Mouse (Mus musculus) urinary bladder, adult 18-20 months (tissue): ENCODE measurements around the gene Gm8159.
"Not testable (repeated sequence)": the region's sequence is repeated elsewhere in the genome, so short reads cannot be mapped to it uniquely, and the experiment has no call there.

Experiments
- DNase-seq, 2 experiments: peaks; one replicate each; pipeline ENCODE4 v3.0.0; 2022; ENCODE audit warnings: low spot score in 2 of 2, mixed read lengths in 2 of 2

Gene Gm8159

GRCm38 (mm10) chr14:4632052-4632451 is at the start of gene Gm8159:
Gene Gm8159 (plus strand): TSS chr14:4632352.
- not testable (repeated sequence) for DNase-seq

- DNase-seq: peak in 1 of 2 experiments; percentile 6
These were observed 17.2 kb downstream of the Gm8159 start for GRCm38 (mm10) chr14:4649309-4649708.

GRCm38 (mm10) chr14:4650324-4650723 is 18.2 kb downstream of the Gm8159 start:
- peak; percentile 1 to 4 for DNase-seq

GRCm38 (mm10) chr14:4663892-4664291 is 31.7 kb downstream of the Gm8159 start, which contains the start of gene Gm3239:
Gene Gm3239 (plus strand): TSS chr14:4664192.
- not testable (repeated sequence) for DNase-seq
